Mouse (Mus musculus): ENCODE results near the gene Elmod3. TPM values are rescaled to one million over a fixed set of nuclear protein-coding genes. Genes with fewer than 3 reads are reported as not detected.

Elmod3 gene
- total RNA-seq, 1 experiment, result 4.3 TPM

DNA sequence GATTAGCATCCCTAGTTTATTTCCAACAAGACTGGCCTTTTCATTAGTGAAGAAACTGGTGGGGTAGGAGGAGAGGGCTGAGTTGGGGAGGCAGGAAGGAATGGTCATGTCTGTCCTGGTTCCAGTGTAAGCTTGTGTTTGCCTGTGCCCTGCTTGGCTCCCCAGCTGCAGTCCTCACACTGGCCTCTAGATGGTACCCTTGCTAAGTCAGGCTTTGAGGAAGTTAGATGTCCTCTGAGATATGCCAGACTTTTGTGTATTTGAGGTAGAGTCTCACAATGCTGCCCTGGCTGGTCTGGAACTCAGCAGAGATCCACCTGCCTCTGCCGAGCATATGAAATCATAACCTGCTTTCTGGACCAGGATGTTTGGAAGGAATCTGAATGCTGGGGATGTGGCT, 3.5 kb upstream of the Elmod3 start:
- Histone ChIP-seq H3K36me3 (ENCODE audit: control insufficient read depth, insufficient read depth, low read length, poor library complexity, severe bottlenecking) (no peaks in the 10 kb centered on the region; the same call in none of the 2 replicates), H3K9ac (ENCODE audit: insufficient read depth, low read depth, low read length, poor library complexity, severe bottlenecking) (no peak overlapping the region), H3K27ac (ENCODE audit: insufficient read depth, low read depth, low read length, poor library complexity, severe bottlenecking) (no peak overlapping the region), H3K4me1 (ENCODE audit: control insufficient read depth in 2 of 2, insufficient read depth in 2 of 2, low read length in 2 of 2, poor library complexity in 1 of 2) (peaks cover 0 to 2% of the 10 kb centered on the region in 2 experiments; a peak in 1 of 4 replicates), H3K9me3 (ENCODE audit: control insufficient read depth, insufficient read depth, low read depth, low read length) (no peaks in the 10 kb centered on the region), H3K4me3 (ENCODE audit: insufficient read depth in 1 of 2, low read depth in 1 of 2, low read length in 2 of 2, poor library complexity in 1 of 2, severe bottlenecking in 1 of 2) (no peak overlapping the region)
- no peak for TF ChIP-seq MAFK (IDR thresholded peaks at IDR 0.05; ENCODE audit: insufficient read depth, low read depth, low read length)
- in situ Hi-C loops (cut with MboI; ENCODE audit: low sequenced_read_pairs in 2 of 2, unreplicated experiment in 2 of 2), result no loop called here
- no peak for DNase-seq (ENCODE audit: low read depth, low spot score)

GRCm38 (mm10) chr6:72600771-72601170, 2.6 kb upstream of the Elmod3 start:
- in situ Hi-C loops (cut with MboI; ENCODE audit: low sequenced_read_pairs in 2 of 2, unreplicated experiment in 2 of 2), result no loop called here
- peaks cover 0 to 2% of the 10 kb centered on the region in 2 experiments; a peak in 1 of 4 replicates for H3K4me1 ChIP-seq (ENCODE audit: control insufficient read depth in 2 of 2, insufficient read depth in 2 of 2, low read length in 2 of 2, poor library complexity in 1 of 2)
- H3K27ac ChIP-seq (ENCODE audit: insufficient read depth, low read depth, low read length, poor library complexity, severe bottlenecking), result no peak overlapping the region
- no peak overlapping the region for H3K4me3 ChIP-seq (ENCODE audit: insufficient read depth in 1 of 2, low read depth in 1 of 2, low read length in 2 of 2, poor library complexity in 1 of 2, severe bottlenecking in 1 of 2)
- no peak overlapping the region for H3K9ac ChIP-seq (ENCODE audit: insufficient read depth, low read depth, low read length, poor library complexity, severe bottlenecking)
- no peaks in the 10 kb centered on the region for H3K9me3 ChIP-seq (ENCODE audit: control insufficient read depth, insufficient read depth, low read depth, low read length)
- no peak for DNase-seq (ENCODE audit: low read depth, low spot score)
- H3K36me3 ChIP-seq (ENCODE audit: control insufficient read depth, insufficient read depth, low read length, poor library complexity, severe bottlenecking), result no peaks in the 10 kb centered on the region; the same call in 1 of the 2 replicates
- TF ChIP-seq ZC3H11A (IDR thresholded peaks at IDR 0.05; ENCODE audit: borderline replicate concordance, low read depth, low read length), result no peak
- no peak for TF ChIP-seq CHD2 (IDR thresholded peaks at IDR 0.05; ENCODE audit: low read depth, low read length)
- no peak for TF ChIP-seq ZNF384 (IDR thresholded peaks at IDR 0.05; ENCODE audit: low read depth, low read length)
- TF ChIP-seq MAFK (IDR thresholded peaks at IDR 0.05; ENCODE audit: insufficient read depth, low read depth, low read length), result no peak
- no peak for TF ChIP-seq HCFC1 (IDR thresholded peaks at IDR 0.05; ENCODE audit: borderline replicate concordance, insufficient read depth, low read length)

GRCm38 (mm10) chr6:72600216-72600615, 2.0 kb upstream of the Elmod3 start:
- H3K36me3 ChIP-seq (ENCODE audit: control insufficient read depth, insufficient read depth, low read length, poor library complexity, severe bottlenecking), result no peaks in the 10 kb centered on the region; the same call in 1 of the 2 replicates
- H3K9ac ChIP-seq (ENCODE audit: insufficient read depth, low read depth, low read length, poor library complexity, severe bottlenecking), result no peak overlapping the region
- in situ Hi-C loops (cut with MboI; ENCODE audit: low sequenced_read_pairs in 2 of 2, unreplicated experiment in 2 of 2), result no loop called here

GRCm38 (mm10) chr6:72598791-72599557, 761 bp upstream of the Elmod3 start:
- TF ChIP-seq CHD2 (IDR thresholded peaks at IDR 0.05; ENCODE audit: low read depth, low read length) (no peak), MAFK (IDR thresholded peaks at IDR 0.05; ENCODE audit: insufficient read depth, low read depth, low read length) (no peak)
- Histone ChIP-seq H3K9me3 (ENCODE audit: control insufficient read depth, insufficient read depth, low read depth, low read length) (no peaks in the 10 kb centered on the region), H3K9ac (ENCODE audit: insufficient read depth, low read depth, low read length, poor library complexity, severe bottlenecking) (peak overlapping the region; percentile 81), H3K36me3 (ENCODE audit: control insufficient read depth, insufficient read depth, low read length, poor library complexity, severe bottlenecking) (no peaks in the 10 kb centered on the region), H3K4me1 (ENCODE audit: control insufficient read depth in 2 of 2, insufficient read depth in 2 of 2, low read length in 2 of 2, poor library complexity in 1 of 2) (peaks cover 0 to 2% of the 10 kb centered on the region in 2 experiments; a peak in 1 of 4 replicates), H3K4me3 (ENCODE audit: insufficient read depth in 1 of 2, low read depth in 1 of 2, low read length in 2 of 2, poor library complexity in 1 of 2, severe bottlenecking in 1 of 2) (peak overlapping the region; percentile 64 to 89), H3K27ac (ENCODE audit: insufficient read depth, low read depth, low read length, poor library complexity, severe bottlenecking) (no peak overlapping the region)
- no peak for DNase-seq (ENCODE audit: low read depth, low spot score)
- in situ Hi-C loops (cut with MboI; ENCODE audit: low sequenced_read_pairs in 2 of 2, unreplicated experiment in 2 of 2), result no loop called here

More at GRCm38 (mm10) chr6:72600216-72600615, 2.0 kb upstream of the Elmod3 start:
- H3K9me3 ChIP-seq (ENCODE audit: control insufficient read depth, insufficient read depth, low read depth, low read length), result no peaks in the 10 kb centered on the region
- no peak overlapping the region for H3K27ac ChIP-seq (ENCODE audit: insufficient read depth, low read depth, low read length, poor library complexity, severe bottlenecking)
- no peak overlapping the region for H3K4me3 ChIP-seq (ENCODE audit: insufficient read depth in 1 of 2, low read depth in 1 of 2, low read length in 2 of 2, poor library complexity in 1 of 2, severe bottlenecking in 1 of 2)
- TF ChIP-seq CHD2 (IDR thresholded peaks at IDR 0.05; ENCODE audit: low read depth, low read length) (no peak), MAFK (IDR thresholded peaks at IDR 0.05; ENCODE audit: insufficient read depth, low read depth, low read length) (no peak), ZC3H11A (IDR thresholded peaks at IDR 0.05; ENCODE audit: borderline replicate concordance, low read depth, low read length) (no peak), ZNF384 (IDR thresholded peaks at IDR 0.05; ENCODE audit: low read depth, low read length) (no peak), HCFC1 (IDR thresholded peaks at IDR 0.05; ENCODE audit: borderline replicate concordance, insufficient read depth, low read length) (no peak)
- DNase-seq (ENCODE audit: low read depth, low spot score), result no peak
- H3K4me1 ChIP-seq (ENCODE audit: control insufficient read depth in 2 of 2, insufficient read depth in 2 of 2, low read length in 2 of 2, poor library complexity in 1 of 2), result peaks cover 0 to 2% of the 10 kb centered on the region in 2 experiments; a peak in 1 of 4 replicates

All from ES-E14 (cell line).